Mouse (Mus musculus): ENCODE data around the gene Clmn. TPM values are rescaled to one million over a fixed set of nuclear protein-coding genes. Genes with fewer than 3 reads are reported as not detected.

Gene Clmn
- polyA plus RNA-seq, 1 experiment from 2014 or later, result 8.8 TPM

DNA sequence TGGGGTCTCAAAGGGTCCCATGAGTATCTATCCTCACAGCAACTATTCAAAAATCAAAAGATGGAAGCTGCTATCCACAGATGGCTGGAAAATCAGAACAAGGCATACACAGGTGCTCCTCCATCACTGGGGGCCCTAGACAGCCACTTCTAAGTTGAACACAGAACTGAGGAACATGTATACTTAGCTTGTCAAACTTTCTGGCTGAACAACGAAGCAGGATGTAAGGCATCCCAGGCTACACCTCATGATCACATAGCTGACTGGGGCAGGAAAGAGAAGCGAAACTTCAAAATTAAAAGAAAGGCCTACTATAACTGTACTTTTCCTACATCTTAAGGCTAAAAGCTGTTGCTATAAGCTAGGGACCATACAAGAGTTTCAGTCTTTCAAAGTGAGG lies 115.9 kb downstream of the Clmn start:
- Histone ChIP-seq H3K27ac (ENCODE audit: low read depth, low read length) (no peak overlapping the region), H3K9me3 (ENCODE audit: control insufficient read depth) (no peaks in the 10 kb centered on the region), H3K36me3 (ENCODE audit: control insufficient read depth, insufficient read depth) (0 out of 2 replicates have a peak, but pooled peaks cover 4% of the 10 kb centered on the region), H3K9ac (ENCODE audit: low read depth, low read length) (no peak overlapping the region), H3K4me2 (replicated peaks; ENCODE audit: low read depth) (no peak overlapping the region), H3K4me1 (replicated peaks; ENCODE audit: control insufficient read depth, insufficient read depth, low read length) (no peaks in the 10 kb centered on the region; the same call in 1 of the 2 replicates), H3K4me3 (ENCODE audit: low read depth, low read length) (no peak overlapping the region), H3K27me3 (replicated peaks; ENCODE audit: control insufficient read depth, insufficient read depth, low read length) (no peaks in the 10 kb centered on the region)
- WGBS, result 69% methylated on average over 2 of the region's 2 CpGs
- no peak for ATAC-seq
- no peak for TF ChIP-seq CTCF (IDR thresholded peaks at IDR 0.05; ENCODE audit: low read depth)

GRCm38 (mm10) chr12:104747252-104747651 lies 117.6 kb downstream of the Clmn start:
- TF ChIP-seq CTCF (IDR thresholded peaks at IDR 0.05; ENCODE audit: low read depth), result no peak
- Histone ChIP-seq H3K36me3 (ENCODE audit: control insufficient read depth, insufficient read depth) (0 out of 2 replicates have a peak, but pooled peaks cover 4% of the 10 kb centered on the region), H3K27me3 (replicated peaks; ENCODE audit: control insufficient read depth, insufficient read depth, low read length) (no peaks in the 10 kb centered on the region), H3K27ac (ENCODE audit: low read depth, low read length) (no peak overlapping the region), H3K4me3 (ENCODE audit: low read depth, low read length) (no peak overlapping the region), H3K9me3 (ENCODE audit: control insufficient read depth) (no peaks in the 10 kb centered on the region), H3K9ac (ENCODE audit: low read depth, low read length) (no peak overlapping the region), H3K4me1 (replicated peaks; ENCODE audit: control insufficient read depth, insufficient read depth, low read length) (no peaks in the 10 kb centered on the region; the same call in 1 of the 2 replicates), H3K4me2 (replicated peaks; ENCODE audit: low read depth) (no peak overlapping the region)
- ATAC-seq, result no peak
- WGBS, result 86% methylated on average over 5 of the region's 5 CpGs

DNA sequence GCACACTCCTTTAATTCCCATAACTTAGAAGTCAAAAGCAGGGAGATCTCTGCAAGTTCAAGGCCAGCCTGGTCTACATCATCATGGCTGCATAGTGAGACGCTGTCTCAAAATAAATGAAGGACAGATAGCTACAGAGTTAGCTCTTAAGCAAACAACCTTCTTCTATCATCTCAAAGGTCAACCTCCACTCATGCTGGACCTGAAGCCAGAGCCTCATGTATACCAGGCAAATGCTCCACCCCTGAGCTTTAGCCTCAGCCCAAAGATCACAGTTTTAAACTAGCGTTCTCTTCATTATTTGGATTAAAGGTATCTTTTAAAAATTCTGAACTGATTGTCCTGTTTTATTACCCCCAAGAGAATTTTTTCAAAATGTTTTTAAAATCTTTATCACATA lies 118.3 kb downstream of the Clmn start:
- WGBS, result 43% methylated on average over 2 of the region's 2 CpGs
- no peaks in the 10 kb centered on the region for H3K9me3 ChIP-seq (ENCODE audit: control insufficient read depth)
- no peak for TF ChIP-seq CTCF (IDR thresholded peaks at IDR 0.05; ENCODE audit: low read depth)
- ATAC-seq, result no peak
- 0 out of 2 replicates have a peak, but pooled peaks cover 4% of the 10 kb centered on the region for H3K36me3 ChIP-seq (ENCODE audit: control insufficient read depth, insufficient read depth)
- no peak overlapping the region for H3K4me2 ChIP-seq (replicated peaks; ENCODE audit: low read depth)
- no peak overlapping the region for H3K9ac ChIP-seq (ENCODE audit: low read depth, low read length)
- peaks cover 5% of the 10 kb centered on the region for H3K4me1 ChIP-seq (replicated peaks; ENCODE audit: control insufficient read depth, insufficient read depth, low read length)
- no peaks in the 10 kb centered on the region for H3K27me3 ChIP-seq (replicated peaks; ENCODE audit: control insufficient read depth, insufficient read depth, low read length)
- H3K27ac ChIP-seq (ENCODE audit: low read depth, low read length), result no peak overlapping the region
- H3K4me3 ChIP-seq (ENCODE audit: low read depth, low read length), result no peak overlapping the region

- ATAC-seq, result no peak
- Histone ChIP-seq H3K4me1 (replicated peaks; ENCODE audit: control insufficient read depth, insufficient read depth, low read length) (peaks cover 6% of the 10 kb centered on the region), H3K27ac (ENCODE audit: low read depth, low read length) (no peak overlapping the region), H3K9me3 (ENCODE audit: control insufficient read depth) (no peaks in the 10 kb centered on the region), H3K4me3 (ENCODE audit: low read depth, low read length) (no peak overlapping the region), H3K9ac (ENCODE audit: low read depth, low read length) (no peak overlapping the region), H3K36me3 (ENCODE audit: control insufficient read depth, insufficient read depth) (no peaks in the 10 kb centered on the region), H3K4me2 (replicated peaks; ENCODE audit: low read depth) (no peak overlapping the region), H3K27me3 (replicated peaks; ENCODE audit: control insufficient read depth, insufficient read depth, low read length) (no peaks in the 10 kb centered on the region)
- no peak for TF ChIP-seq CTCF (IDR thresholded peaks at IDR 0.05; ENCODE audit: low read depth)
- WGBS, result 88% methylated on average over 4 of the region's 4 CpGs
These were observed 121.2 kb downstream of the Clmn start for GRCm38 (mm10) chr12:104743687-104744086.

GRCm38 (mm10) chr12:104742247-104742646 lies 122.6 kb downstream of the Clmn start:
- no peak overlapping the region for H3K4me2 ChIP-seq (replicated peaks; ENCODE audit: low read depth)
- no peaks in the 10 kb centered on the region for H3K27me3 ChIP-seq (replicated peaks; ENCODE audit: control insufficient read depth, insufficient read depth, low read length)
- H3K4me1 ChIP-seq (replicated peaks; ENCODE audit: control insufficient read depth, insufficient read depth, low read length), result peaks cover 6% of the 10 kb centered on the region
- WGBS, result 77% methylated on average over 6 of the region's 6 CpGs
- no peak overlapping the region for H3K9ac ChIP-seq (ENCODE audit: low read depth, low read length)
- no peaks in the 10 kb centered on the region for H3K9me3 ChIP-seq (ENCODE audit: control insufficient read depth)
- no peak overlapping the region for H3K4me3 ChIP-seq (ENCODE audit: low read depth, low read length)
- peak; percentile 47 for TF ChIP-seq CTCF (IDR thresholded peaks at IDR 0.05; ENCODE audit: low read depth)
- peaks cover 7% of the 10 kb centered on the region; the same call in 1 of the 2 replicates for H3K36me3 ChIP-seq (ENCODE audit: control insufficient read depth, insufficient read depth)
- no peak overlapping the region for H3K27ac ChIP-seq (ENCODE audit: low read depth, low read length)
- ATAC-seq, result no peak

GRCm38 (mm10) chr12:104740841-104741787 lies 123.8 kb downstream of the Clmn start:
- H3K4me3 ChIP-seq (ENCODE audit: low read depth, low read length), result no peak overlapping the region
- no peak overlapping the region for H3K27ac ChIP-seq (ENCODE audit: low read depth, low read length)
- ATAC-seq, result no peak
- no peak overlapping the region for H3K9ac ChIP-seq (ENCODE audit: low read depth, low read length)
- H3K36me3 ChIP-seq (ENCODE audit: control insufficient read depth, insufficient read depth), result peaks cover 9% of the 10 kb centered on the region; the same call in 1 of the 2 replicates
- no peaks in the 10 kb centered on the region for H3K9me3 ChIP-seq (ENCODE audit: control insufficient read depth)
- WGBS, result 50% methylated on average over 12 of the region's 12 CpGs
- no peak for TF ChIP-seq CTCF (IDR thresholded peaks at IDR 0.05; ENCODE audit: low read depth)
- no peaks in the 10 kb centered on the region for H3K27me3 ChIP-seq (replicated peaks; ENCODE audit: control insufficient read depth, insufficient read depth, low read length)
- peaks cover 6% of the 10 kb centered on the region for H3K4me1 ChIP-seq (replicated peaks; ENCODE audit: control insufficient read depth, insufficient read depth, low read length)
- no peak overlapping the region for H3K4me2 ChIP-seq (replicated peaks; ENCODE audit: low read depth)

Data from intestine, postnatal 0 days (tissue).